Mouse (Mus musculus) adrenal gland, postnatal 10 days (tissue): ENCODE results near the gene Tfrc. TPM values are rescaled to one million over a fixed set of nuclear protein-coding genes. Genes with fewer than 3 reads are reported as not detected.

Source experiments
- DNase-seq: peaks from one replicate; pipeline ENCODE4 v3.0.0; 2021; ENCODE audit warnings: mixed read lengths
- long read RNA-seq, 2 experiments: library from polyadenylated mRNA; stranded (forward); transcript quantifications; one replicate each; pipeline ENCODE4 v2.0.0; 2021
- total RNA-seq, 2 experiments: library from RNA; stranded (reverse); gene quantifications; 2 replicates each; pipeline ENCODE4 v1.2.3; 2021

Gene Tfrc
- total RNA-seq, result 100 to 1,000 TPM; 138 to 212 TPM
- long read RNA-seq, experiment 1, full-length matches to known transcripts, result 12 of 39 reads
- long read RNA-seq, experiment 1, partial matches to known transcripts, result 12 of 39 reads
- long read RNA-seq, experiment 1, other reads (novel, unspliced or antisense), result 15 of 39 reads
- long read RNA-seq, experiment 2, full-length matches to known transcripts, result 28 of 50 reads
- long read RNA-seq, experiment 2, partial matches to known transcripts, result 5 of 50 reads
- long read RNA-seq, experiment 2, other reads (novel, unspliced or antisense), result 17 of 50 reads

DNA sequence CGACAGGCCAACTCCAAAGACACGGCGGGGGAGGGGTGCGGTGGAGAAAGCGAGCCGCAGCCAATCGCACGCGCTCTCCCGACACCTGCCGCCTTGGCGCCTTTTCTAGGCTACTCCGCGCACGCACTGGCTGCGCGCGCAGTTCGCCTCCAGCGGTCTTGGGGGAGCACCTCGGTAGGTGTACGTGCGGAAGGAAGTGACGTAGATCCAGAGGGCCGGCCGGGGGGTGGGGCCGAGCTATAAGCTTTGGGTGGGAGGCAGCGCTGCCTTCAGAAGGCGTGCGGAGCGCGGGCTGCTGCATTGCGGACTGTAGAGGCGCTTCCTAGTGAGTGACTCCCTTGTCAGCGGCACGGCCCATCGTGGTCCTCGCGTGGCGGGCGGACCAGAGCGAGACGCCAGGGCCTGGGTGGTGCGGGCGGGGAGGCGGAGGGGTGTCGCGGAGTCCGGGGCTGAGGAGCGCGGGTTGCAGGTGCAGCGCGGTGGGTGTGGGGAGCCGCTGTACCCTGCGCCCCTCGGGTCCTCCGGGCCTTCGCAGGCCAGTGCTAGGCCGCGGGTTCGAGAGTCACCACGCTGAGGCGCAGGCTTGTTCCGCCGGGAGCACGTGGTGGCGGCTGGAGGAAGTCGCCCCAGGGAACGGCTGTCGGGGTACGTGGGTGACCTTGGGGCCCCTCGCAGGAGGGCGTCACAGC lies at the start of gene Tfrc:
TSS of gene Tfrc (plus strand) at position 209 of the 689 bp plus-strand sequence.
- DNase-seq, result peak; percentile 99

DNA sequence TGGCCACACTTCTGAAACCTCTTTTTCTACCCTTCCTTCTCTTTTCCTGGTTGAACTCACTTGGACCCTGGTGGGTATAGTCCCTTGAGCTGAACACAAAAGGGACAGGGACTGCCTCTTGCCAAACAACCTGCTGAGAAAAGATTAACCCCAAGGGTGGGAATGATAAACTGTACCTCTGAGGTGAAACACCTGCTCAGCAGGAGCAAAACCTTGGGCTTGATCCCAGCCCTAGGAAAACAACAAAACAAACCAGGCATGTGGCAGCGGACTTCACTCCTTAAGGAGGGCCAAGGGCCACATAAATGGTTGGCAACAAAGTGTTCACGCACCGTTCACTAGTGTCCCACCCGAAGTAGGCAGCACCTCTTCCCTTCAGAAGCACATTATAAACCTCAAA lies 49.2 kb upstream of the Tfrc start:
- DNase-seq, result no peak

DNA sequence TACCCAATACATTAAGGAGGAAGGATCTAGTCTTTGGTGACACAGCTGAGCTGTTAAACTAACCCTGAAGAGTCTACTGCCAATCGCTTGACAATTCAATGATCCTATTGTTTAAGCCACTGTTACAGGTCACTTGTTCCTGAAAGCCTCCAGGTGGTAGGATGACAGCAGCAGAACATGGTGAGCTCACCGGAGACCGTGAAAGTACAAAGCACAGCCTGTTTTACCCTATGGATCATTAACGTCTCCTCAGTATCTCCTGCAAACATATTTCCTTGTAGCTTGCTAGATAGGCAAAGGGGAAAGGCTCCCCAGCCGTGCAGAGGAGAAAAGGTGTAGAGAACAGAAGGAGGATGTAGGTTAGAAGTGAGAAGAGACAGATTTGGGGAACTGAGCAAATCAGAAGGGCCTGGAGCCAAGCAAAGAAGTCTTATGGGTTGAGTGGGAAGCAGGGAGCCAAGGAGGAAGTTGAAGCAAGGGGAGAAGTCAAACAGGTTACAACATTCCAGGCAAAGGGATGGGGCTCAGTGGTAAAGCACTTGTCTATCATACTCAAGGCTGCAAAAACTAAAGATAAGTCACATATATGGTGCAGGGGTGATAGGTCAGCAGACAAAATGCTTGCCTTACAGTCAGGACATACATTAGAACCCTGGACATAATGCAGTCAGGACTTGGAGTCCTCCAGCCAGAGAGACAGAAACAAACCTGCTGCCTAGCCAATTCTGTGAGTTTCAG lies 45.5 kb upstream of the Tfrc start:
- no peak for DNase-seq

DNA sequence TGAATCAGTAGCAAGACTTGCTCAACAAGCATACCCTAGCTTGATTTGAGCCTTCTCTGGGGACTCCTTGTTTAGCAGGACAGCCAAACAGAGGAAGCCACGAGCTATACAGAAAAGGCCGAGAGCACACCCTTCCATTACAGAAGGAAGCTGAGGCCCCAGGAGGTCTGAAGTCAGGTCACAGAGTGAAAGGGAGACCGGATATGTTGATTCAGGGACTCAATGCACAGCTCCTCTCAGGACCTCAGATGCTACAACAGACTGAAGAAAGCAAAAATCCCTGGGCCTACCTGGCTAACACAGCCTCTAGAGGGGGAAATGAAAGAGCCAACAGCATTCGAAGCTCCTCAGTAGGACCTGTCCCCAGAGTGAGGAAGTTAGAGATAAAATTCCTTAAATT lies 41.4 kb upstream of the Tfrc start:
- no peak for DNase-seq

DNA sequence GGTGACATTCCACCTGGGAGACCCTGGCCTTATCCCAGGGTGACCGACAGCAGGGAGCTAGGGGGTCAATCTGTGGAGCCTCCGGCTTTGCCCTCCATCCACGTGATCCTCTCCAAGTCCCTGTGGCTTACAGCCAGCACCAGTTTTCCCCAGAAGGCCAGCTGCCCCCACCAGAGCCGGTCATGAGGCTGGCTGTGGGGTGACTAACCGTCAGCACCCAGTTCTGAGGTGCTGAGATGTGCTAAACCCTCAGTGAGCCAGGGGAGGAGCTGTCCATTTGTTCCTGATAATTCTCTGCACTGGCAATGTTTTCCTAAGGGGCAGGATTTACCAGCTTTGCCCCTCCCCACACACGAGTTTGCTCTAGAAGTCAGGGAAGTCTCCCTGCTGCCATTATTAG lies 40.3 kb upstream of the Tfrc start:
- no peak for DNase-seq

DNA sequence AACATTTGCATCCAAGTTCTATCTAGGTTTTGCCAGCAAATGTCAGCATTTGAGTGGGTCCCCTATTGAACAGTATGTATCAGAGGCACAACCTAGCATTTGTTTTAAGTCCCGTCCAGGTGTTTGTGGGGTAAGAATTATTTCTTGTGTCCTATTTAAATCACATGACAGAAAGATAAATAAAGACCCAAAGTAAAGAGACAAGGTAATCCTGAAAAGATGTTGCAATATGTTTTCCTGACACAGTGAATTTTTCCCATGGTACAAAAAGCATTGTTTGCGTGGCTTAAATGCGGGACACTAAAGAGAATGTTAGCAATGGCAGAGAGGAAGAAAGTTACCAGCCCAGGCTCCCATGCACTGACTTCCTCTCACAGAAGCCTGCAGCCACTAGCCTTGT lies 38.7 kb upstream of the Tfrc start:
- no peak for DNase-seq

DNA sequence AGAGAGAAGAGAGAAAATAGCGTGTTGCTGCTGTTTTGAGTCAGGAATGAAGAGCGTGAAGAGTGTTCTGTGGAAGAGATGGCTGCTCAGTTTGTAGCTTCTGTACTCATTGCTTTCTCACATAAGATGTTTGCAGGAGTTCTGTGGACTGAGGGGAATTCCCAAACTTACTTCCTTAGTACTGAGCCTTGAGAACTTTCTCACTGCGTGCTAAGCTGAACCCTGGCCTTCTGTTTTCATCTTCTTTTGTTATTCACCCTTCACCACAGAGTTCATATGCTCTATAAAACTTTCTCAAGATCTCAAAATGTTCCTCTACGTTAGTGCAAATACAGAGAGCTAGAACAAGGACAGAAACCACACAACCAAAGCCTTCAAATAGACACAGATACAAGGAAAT lies 36.2 kb upstream of the Tfrc start:
- no peak for DNase-seq

DNA sequence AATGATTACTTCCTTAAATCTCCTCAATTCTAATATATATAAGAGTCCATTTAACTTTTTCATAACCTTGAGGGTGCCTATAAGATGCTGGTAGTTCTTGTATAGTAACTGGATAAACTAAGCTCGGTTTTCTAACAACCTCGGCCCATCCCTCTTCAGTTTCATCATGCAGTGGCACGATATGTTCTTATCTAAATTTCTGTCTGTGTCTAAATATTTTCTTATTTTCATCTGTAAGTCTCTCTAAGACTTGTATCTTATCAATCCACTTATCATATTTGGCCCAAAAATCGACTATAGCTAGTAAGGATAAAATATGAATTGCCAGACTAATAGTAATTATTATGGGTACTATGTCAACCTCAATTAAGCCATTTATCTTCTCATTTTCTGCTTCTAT lies 22.2 kb upstream of the Tfrc start:
- no peak for DNase-seq

DNA sequence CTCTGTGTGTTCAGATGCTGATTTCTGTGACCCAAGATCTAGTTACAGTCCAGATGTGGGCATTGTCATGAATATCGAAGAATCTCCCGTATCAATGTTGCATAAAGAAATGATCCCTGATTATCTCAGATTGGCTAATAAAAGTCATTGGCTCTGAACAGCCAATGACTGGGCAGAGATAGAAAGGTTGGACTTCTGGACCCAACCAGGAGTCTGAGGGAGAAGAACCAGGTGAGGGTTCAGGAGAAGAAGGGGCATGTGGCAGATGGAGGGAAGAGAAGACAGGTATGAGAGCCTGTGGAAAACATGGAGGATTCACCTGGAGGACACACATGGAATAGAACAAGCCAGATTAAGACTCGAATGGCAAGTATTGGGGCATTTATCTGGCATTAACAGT lies 20.2 kb upstream of the Tfrc start:
- no peak for DNase-seq

DNA sequence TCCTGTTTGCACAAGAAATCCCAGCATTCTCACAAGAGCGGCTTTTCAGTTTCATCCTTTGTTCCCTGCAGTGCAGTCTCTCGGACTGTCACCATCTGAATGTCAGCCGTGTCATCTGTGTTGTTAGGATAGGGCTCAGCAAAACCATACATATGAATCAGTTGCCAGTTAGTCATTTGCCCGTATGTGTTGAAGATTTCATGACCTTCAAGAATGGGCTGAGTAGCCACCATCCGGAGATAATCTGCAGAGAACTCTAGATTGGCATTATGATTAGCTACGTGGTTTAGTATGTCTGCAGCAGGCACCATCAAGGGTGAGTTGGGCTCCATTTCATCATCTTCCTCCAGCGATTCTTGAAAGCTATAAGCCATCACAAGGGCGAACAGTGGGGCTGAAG lies 17.2 kb upstream of the Tfrc start:
- DNase-seq, result no peak

DNA sequence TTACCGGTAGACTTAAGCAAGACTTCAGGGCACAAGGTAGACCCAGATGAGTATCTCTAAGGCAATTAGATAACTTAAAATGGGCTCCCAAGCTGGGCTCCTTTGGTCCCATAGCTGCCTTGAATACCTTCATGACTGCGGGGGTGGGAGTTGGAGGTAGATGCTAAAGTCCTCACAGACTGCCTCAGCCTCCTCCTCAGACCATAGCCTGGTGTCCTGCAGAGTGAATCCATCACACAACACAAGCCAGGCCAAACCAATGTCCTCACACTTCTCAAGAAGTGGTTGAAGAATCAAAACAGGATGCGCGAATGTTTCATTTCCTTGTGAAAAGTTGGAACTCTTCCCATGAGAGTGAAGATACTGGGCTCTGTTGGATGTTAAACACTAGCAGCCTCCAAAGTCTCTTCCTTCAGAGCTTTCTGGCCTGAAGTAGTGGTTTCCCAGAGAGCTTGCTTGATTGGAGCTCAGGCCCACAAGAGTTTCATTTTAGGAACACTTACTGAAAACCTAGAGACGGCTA lies 15.4 kb upstream of the Tfrc start:
- DNase-seq, result no peak

DNA sequence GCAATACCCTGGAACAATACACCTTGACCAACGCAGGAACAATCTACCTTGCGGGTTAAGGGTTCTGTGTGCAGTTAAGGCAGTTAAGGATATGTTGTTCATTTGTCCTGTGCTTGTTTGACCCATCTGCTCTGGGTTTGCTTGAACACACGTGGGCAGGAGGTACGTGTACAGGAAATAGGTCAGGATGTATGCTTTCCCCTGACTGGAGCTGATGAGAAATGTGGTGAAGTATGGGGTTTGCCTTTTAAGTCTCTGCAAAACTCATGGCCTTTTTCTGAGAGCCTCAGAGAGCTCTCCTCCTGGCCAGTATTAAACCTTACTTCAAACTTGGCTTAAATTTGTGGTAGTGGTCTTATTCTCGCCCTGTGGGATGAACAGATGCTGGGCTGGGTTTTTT lies 14.8 kb upstream of the Tfrc start:
- no peak for DNase-seq

DNA sequence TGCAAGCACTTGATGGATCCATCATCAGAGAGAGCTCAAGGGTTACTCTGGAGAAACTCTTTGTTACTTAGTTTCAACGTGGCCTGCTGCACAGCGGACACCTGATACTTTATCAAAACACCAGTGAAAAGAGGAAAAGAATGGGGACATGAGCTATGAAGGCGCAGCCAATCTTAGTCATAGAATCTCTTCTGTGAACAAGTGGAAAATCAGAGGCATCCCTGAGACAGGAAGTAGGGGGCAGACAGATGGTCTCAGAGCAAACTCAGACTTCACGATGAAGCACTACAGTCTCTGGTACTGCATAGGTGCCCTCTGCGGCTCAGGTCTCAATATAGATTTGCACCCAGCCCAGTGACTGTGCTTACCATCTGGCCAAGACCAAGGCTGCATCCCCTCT lies 14.0 kb upstream of the Tfrc start:
- no peak for DNase-seq

DNA sequence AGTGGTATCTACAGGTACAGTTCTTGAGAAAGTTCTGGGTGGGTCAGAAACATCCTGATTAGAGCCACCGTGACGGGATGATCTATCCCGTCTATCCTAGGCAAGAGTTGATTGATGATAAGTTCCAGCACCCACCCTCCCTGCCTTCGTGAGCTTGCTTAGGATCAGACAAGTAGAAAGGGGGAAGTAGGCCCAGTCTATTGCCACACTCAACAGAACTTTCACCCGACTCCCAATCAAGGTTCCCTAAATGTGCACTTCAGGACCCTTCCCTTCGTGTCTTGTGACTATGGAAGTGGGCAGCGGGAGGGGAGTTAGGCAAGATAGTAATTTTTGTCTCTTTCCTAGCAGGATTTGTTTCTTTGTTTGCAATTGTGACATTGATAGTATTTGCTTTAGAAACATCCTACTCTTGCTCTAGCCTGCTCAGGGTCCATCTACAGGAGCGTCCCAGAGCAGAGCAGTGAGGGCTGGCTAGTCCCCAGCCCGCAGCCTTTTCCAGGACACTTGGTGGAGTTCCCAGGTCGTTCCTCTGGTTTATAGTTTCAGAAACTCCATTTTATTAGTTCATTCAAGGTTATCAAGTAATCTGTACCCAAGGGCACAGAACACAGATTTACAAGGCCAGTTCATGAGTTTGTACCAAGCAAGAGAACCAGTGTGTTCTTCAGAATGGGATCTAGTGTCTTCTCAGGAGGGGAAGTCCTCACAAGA lies 13.4 kb upstream of the Tfrc start:
- DNase-seq, result peak; percentile 36

DNA sequence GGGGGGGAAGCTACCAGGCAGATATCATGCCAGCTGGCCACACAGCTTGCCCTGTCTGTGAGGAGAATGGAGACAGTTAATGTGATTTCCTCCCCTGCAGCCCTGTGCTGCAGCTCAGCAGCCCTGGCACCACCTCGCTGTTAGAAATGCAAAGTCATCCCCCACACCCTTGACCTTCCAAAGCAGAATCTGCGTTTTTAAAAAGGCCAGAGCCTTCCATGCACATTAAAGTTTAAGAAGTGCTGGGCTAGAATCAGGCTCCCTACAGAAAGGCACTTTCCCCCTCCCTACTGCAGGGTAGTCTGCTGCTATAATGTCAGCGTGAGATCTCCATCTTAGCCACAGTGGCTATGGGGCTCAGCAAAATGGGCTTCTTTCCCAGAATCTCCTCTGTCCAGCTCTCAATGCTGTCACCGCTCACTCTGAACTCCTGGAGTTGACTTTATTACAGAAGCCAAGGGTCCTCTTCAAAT lies 10.8 kb upstream of the Tfrc start:
- peak; percentile 56 for DNase-seq

DNA sequence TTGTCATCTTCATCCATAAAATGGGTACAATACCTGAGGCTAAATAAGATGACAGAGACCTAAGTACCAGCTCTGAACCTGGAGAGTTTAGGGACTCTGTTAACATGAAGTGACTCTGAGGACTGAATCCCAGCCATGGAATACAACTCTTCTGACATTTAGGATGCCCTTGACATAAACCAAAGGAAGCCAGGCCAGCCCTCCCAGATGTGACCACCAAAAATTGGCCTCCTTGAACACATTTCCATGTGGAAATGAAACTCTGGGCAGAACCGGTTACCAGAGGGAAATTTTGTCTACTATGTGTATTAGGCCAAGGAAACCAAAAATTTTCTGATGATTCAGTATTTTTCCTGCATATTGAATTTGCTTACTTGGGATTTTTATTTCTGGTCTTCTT lies 9.6 kb upstream of the Tfrc start:
- no peak for DNase-seq

DNA sequence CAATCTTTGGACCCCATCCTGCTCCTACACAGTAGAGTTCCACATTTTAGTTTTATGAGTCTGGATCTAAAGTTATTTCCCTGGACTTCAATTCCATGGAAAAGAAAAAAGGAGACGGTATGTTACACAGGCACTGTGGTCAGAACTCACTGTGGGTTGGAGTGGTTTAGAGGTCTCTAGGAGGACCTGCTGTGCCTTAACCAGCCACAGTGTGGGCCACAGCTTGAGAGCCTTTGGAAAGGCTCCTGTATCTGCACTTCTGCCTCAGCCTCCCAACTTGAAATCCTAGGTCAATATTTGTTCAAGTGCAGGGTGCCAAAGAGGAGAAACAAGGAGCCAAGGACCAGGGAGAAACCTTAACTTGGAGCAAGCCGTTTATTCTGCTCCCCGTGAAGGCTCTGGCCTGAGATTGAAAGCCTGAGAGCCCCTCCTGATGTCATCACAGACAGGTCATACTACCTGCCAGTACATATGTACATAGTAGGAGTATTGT lies 6.5 kb upstream of the Tfrc start:
- no peak for DNase-seq

DNA sequence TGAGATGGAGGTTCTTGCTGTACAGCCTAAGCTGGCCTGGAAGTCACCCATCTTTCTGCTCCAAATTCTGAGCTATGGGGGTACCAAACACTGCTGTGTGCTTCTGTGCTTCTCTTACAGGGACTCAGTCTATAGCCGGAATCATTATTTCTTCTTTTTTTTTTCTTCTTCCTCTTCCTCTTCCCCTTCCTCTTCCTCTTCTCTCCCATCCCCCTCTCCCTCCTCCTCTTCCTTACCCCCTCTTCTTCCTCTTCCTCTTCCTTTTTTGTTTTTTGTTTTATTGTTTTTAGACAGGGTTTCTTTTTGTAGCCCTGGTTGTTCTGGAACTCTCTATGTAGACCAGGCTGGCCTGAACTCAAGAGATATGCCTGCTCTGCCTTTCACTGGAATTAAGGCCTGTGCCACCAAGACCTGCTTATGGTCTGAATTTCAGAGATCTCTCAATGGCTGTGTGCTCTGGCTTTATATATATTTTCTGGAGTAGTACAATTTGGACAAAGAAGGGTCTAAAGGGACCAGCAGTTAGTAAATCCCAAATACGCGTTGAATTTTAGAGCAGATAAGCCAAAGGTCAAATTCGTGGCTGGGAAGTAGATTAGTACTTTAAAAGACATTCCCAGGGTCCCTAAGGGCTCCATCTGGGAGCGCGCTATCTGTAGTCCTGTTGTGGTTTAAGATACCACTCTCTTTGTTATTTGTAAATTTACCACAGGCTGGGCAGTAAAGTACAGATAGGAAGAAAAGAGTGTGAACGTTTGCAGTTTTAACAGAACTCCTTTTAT lies 967 bp upstream of the Tfrc start:
- DNase-seq, result no peak

DNA sequence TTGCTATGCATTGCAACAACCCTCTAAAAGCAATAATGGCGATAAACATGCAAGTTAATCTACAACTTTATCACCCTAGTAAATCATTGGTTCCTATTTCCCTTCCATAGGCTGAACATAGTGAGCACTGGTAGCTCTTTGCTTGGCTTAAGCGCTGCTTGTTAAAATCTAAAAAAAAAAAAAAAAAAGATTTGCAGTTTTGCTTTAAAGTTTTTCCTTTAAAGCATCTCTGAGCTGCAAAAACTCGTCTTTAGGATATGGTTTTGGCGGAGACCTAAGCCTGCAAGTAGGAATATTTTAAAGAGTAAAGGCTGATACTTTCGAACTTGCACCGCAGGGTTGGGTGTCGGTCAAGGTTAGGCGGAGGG lies 392 bp upstream of the Tfrc start:
- DNase-seq, result no peak

DNA sequence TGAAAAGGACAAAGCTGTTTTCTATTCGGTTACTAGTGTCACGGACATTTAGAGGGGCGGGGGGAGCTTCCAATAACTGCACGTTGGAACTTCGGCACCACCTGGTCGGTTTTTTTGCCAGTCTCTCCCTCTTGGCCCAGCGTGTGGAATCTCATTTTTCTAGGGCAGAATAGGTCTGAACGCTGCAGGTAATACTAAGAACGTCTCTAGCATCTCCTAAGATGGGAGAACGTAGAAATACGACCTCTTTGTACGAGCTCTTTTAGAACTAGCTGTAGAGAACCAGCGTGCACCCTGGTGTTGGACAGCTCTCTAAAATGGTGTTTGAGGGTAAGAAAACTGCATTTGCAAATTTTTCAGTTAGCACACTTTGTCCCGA lies 670 bp downstream of the Tfrc start:
- DNase-seq, result no peak

DNA sequence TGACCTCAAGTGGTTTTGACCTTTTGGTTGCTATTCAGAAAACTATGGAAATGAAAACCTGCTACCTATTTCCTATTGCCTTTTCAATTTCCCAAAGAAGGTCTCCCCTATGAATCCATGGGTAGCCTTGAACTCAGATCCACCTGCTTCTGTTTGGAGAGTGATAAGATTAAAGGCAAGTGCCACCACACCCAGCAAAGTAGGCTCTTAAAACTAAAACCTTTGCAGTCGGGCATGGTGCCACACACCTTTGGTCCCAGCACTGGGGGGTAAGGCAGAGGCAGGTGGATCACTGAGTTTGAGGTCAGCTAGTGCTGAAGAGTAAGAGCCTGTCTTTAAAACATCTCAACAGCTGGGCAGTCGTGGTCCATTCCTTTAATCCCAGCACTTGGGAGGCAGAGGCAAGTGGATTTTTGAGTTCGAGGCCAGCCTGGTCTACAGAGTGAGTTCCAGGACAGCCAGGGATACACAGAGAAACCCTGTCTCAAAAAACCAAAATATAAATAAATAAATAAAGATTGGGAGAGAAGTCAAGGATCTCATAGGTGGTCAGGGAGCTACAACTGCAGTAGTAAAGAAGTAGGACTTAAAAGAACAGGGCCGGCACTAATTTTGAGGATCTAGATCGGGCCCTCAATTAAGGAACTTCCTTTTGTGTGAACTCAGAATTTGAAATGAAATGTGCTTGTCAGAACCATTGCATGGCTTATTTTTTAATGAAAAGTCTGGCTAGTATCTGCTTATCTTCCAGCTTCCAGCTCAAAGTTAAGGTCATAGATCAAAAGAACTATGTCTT lies 1.9 kb downstream of the Tfrc start:
- peak; percentile 25 for DNase-seq
